ENCODE assay signal across 23 mouse cellular contexts in the genomic region with DNA sequence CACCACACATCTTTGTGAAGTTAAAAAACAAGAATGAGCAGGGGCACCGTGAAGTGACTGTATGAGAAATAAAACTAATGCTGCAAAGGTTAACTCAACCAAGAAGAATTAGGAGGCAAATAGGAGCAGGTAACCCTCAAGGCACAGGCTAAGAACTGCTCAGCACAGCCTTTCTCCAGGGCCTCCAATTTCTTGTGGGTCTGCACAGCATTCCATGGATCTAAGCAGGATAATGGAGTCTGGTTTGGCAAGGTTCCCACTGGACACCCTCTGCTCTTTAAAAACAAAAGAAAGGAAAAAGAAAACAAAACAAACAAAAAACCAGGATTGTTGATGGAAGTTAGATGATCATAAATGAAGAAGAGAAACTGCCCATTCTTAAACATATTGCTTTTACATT. TPM values are rescaled to one million over a fixed set of nuclear protein-coding genes. Genes with fewer than 3 reads are reported as not detected.
DNase-seq lines count a peak whose midpoint lies in the region; ATAC-seq and TF ChIP-seq lines count a peak whose summit lies in the region.
"Had no signal": no experiment of that assay in that cellular context is flagged by ENCODE, and none has a peak within 500 bp of the region (broad histone marks: within the 10 kb centered on the region; RNA-seq: fewer than 3 reads in every experiment).

No protein-coding gene starts in this region.

- H3K9ac ChIP-seq in heart, embryonic 15.5 days: no peak overlapping the region
- no peak overlapping the region for H3K9ac ChIP-seq in heart, embryonic 12.5 days
- H3K9ac ChIP-seq in lung, embryonic 15.5 days: no peak overlapping the region
- H3K9ac ChIP-seq in kidney, embryonic 14.5 days (ENCODE audit: low read depth, low read length): no peak overlapping the region
- H3K9ac ChIP-seq: liver, embryonic 14.5 days; midbrain, embryonic 12.5 days had no signal

- TF ChIP-seq CTCF in brain, embryonic 14.5 days (IDR thresholded peaks at IDR 0.05; ENCODE audit: borderline replicate concordance, extremely low read depth, insufficient read depth, insufficient read length): no peak

- no peak for ATAC-seq in heart, embryonic 15.5 days (replicated peaks; ENCODE audit: insufficient number of reproducible peaks, insufficient read depth, low FRiP score, low read depth)
- no peak for ATAC-seq in heart, embryonic 12.5 days (ENCODE audit: insufficient number of reproducible peaks, low FRiP score)
- ATAC-seq in lung, embryonic 15.5 days (ENCODE audit: borderline replicate concordance, extremely low read depth, low FRiP score, low TSS enrichment): no peak
- ATAC-seq in kidney, embryonic 14.5 days (ENCODE audit: low FRiP score, low TSS enrichment): no peak
- ATAC-seq: forebrain, embryonic 14.5 days; intestine, embryonic 16.5 days; Patski had no signal

- H3K4me3 ChIP-seq in heart, embryonic 15.5 days: no peak overlapping the region
- no peak overlapping the region for H3K4me3 ChIP-seq in heart, embryonic 12.5 days
- H3K4me3 ChIP-seq in lung, embryonic 15.5 days: no peak overlapping the region
- no peak overlapping the region for H3K4me3 ChIP-seq in kidney, embryonic 14.5 days (ENCODE audit: low read length)
- H3K4me3 ChIP-seq: midbrain, embryonic 12.5 days had no signal

- TF ChIP-seq POLR2A in brain, embryonic 14.5 days (IDR thresholded peaks at IDR 0.05; ENCODE audit: borderline replicate concordance, extremely low read depth, insufficient read depth, insufficient read length, poor library complexity, severe bottlenecking): no peak

- H3K4me2 ChIP-seq in heart, embryonic 15.5 days: no peak overlapping the region
- H3K4me2 ChIP-seq in heart, embryonic 12.5 days: no peak overlapping the region
- peak overlapping the region; percentile 37 for H3K4me2 ChIP-seq in lung, embryonic 15.5 days
- H3K4me2 ChIP-seq in kidney, embryonic 14.5 days (replicated peaks; ENCODE audit: low read depth, low read length): no peak overlapping the region
- H3K4me2 ChIP-seq: midbrain, embryonic 12.5 days had no signal

- H3K9me3 ChIP-seq in heart, embryonic 15.5 days (replicated peaks): no peaks in the 10 kb centered on the region
- no peaks in the 10 kb centered on the region for H3K9me3 ChIP-seq in heart, embryonic 12.5 days (replicated peaks)
- H3K9me3 ChIP-seq in lung, embryonic 15.5 days: no peaks in the 10 kb centered on the region
- no peaks in the 10 kb centered on the region for H3K9me3 ChIP-seq in kidney, embryonic 14.5 days (ENCODE audit: control insufficient read depth, low read length)
- H3K9me3 ChIP-seq: G1E; midbrain, embryonic 12.5 days had no signal

- no peaks in the 10 kb centered on the region for H3K27me3 ChIP-seq in heart, embryonic 15.5 days
- no peaks in the 10 kb centered on the region for H3K27me3 ChIP-seq in heart, embryonic 12.5 days (replicated peaks)
- no peaks in the 10 kb centered on the region for H3K27me3 ChIP-seq in lung, embryonic 15.5 days
- H3K27me3 ChIP-seq in kidney, embryonic 14.5 days (ENCODE audit: control insufficient read depth, insufficient read depth, low read length): no peaks in the 10 kb centered on the region
- H3K27me3 ChIP-seq: midbrain, embryonic 12.5 days; Patski had no signal

- H3K36me3 ChIP-seq in heart, embryonic 15.5 days: no peaks in the 10 kb centered on the region
- H3K36me3 ChIP-seq in heart, embryonic 12.5 days: no peaks in the 10 kb centered on the region
- H3K36me3 ChIP-seq in lung, embryonic 15.5 days: no peaks in the 10 kb centered on the region
- H3K36me3 ChIP-seq in kidney, embryonic 14.5 days (ENCODE audit: control insufficient read depth, insufficient read depth, low read length): no peaks in the 10 kb centered on the region
- H3K36me3 ChIP-seq: G1E; midbrain, embryonic 12.5 days had no signal

- WGBS in heart, embryonic 15.5 days: 44% methylated on average over 1 of the region's 1 CpGs
- WGBS in heart, embryonic 12.5 days: 79% methylated on average over 1 of the region's 1 CpGs
- WGBS in lung, embryonic 15.5 days: 24% methylated on average over 1 of the region's 1 CpGs
- WGBS in kidney, embryonic 14.5 days: 44% methylated on average over 1 of the region's 1 CpGs

- H3K27ac ChIP-seq in heart, embryonic 15.5 days: peak overlapping the region; percentile 32; the same call in 1 of the 2 replicates
- no peak overlapping the region for H3K27ac ChIP-seq in heart, embryonic 12.5 days (ENCODE audit: poor library complexity, severe bottlenecking)
- H3K27ac ChIP-seq in lung, embryonic 15.5 days: 0 out of 2 replicates have a peak overlapping the region, but pooled peaks have one; percentile 35
- H3K27ac ChIP-seq in kidney, embryonic 14.5 days (ENCODE audit: low read depth, low read length): no peak overlapping the region
- H3K27ac ChIP-seq: liver, embryonic 14.5 days; midbrain, embryonic 12.5 days had no signal

- DNase-seq in heart, adult 11 months: peak; percentile 44
- no peak for DNase-seq in heart, adult 9 months (ENCODE audit: low spot score in 2 of 2)
- no peak for DNase-seq in lung, postnatal 25 days (ENCODE audit: low spot score)
- DNase-seq in brain, embryonic 14.5 days (ENCODE audit: low read depth): peak; percentile 16
- DNase-seq: adrenal gland, postnatal 10 days; cerebellum, adult 11 months; cerebellum, adult 9-10 months; kidney, adult 8-10 months; kidney, postnatal 25 days; liver; lung, adult 2 months; thymus, adult 2 months; thymus, postnatal 36 days had no signal

- H3K4me1 ChIP-seq in heart, embryonic 15.5 days (replicated peaks): peaks cover 12% of the 10 kb centered on the region
- peaks cover 16% of the 10 kb centered on the region for H3K4me1 ChIP-seq in heart, embryonic 12.5 days (replicated peaks)
- H3K4me1 ChIP-seq in lung, embryonic 15.5 days: peaks cover 15% of the 10 kb centered on the region
- no peaks in the 10 kb centered on the region for H3K4me1 ChIP-seq in kidney, embryonic 14.5 days (ENCODE audit: control insufficient read depth, insufficient read depth, low read length)

RNA-seq across cellular contexts. Expression of a gene that starts 11.4 kb away (rescaled TPM):
- 27.1 and 29.3 TPM in 2 replicates for polyA plus RNA-seq in heart, embryonic 15.5 days (2015; fragmentation: Nextera tagmentation; extraction: Ambion mirVana)
- polyA plus RNA-seq in heart, embryonic 12.5 days (2016; fragmentation: Nextera tagmentation; extraction: Ambion mirVana): 40.0 and 42.3 TPM in 2 replicates
- polyA plus RNA-seq in lung, embryonic 15.5 days (2015; fragmentation: Nextera tagmentation; extraction: Ambion mirVana): 35.0 TPM in 2 replicates
- polyA plus RNA-seq in brain, embryonic 14.5 days (2012; rRNA removed): 0.05 and 0.15 TPM in 2 replicates
- 7.7 and 12.5 TPM in 2 replicates for polyA plus RNA-seq in kidney, embryonic 14.5 days (2014; fragmentation: Nextera tagmentation; extraction: Ambion mirVana)
- polyA plus RNA-seq: G1E; thymus, adult 2 months had no signal

Comparison
In these comparisons a context has a peak if more than half of its experiments do, and no peak if none do; other contexts are left out.
1. DNase-seq: peak in heart, adult 11 months (single experiment) and brain, embryonic 14.5 days (single experiment); none in heart, adult 9 months (0 of 2) and lung, postnatal 25 days (single experiment).
2. H3K27ac ChIP-seq: peak in heart, embryonic 15.5 days (single experiment) and lung, embryonic 15.5 days (single experiment); none in heart, embryonic 12.5 days (single experiment) and kidney, embryonic 14.5 days (single experiment).